Mouse (Mus musculus): ENCODE data around the gene Pxdn. TPM values are rescaled to one million over a fixed set of nuclear protein-coding genes. Genes with fewer than 3 reads are reported as not detected.

The Pxdn gene
- polyA plus RNA-seq, 1 experiment = 22.8 TPM

DNA sequence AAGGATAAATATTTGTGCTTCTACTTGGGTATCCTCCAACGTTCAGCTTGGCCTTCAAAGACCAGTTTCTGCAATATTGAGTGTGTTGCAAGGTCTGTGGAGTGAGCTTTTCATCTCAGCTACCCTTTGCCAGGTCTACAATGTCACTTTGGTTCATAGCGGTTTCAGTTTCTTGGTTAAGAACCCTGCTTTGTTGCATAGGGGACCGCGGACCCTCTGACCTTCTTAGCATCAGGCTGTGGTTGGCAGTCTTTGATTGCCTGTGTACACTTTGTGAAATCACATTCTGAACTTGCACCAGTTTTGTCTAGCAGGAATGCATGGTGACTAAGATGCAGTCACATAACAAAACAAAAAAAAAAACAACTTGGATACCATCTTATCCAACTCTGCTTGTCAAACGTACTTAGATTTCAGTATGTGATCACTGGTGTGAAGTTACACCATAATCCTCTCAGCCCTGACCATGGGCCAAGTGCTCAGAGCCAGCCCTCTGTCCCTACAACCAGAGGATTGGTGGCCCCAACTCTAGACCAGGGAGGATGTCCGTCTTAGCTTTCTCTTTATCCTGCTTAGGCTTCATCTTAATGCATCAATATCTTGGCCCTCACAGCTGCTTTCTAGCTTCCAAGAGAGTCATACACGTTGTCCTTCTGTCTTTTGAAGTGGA is 34.5 kb downstream of the Pxdn start:
- TF ChIP-seq MYOD1 (IDR thresholded peaks at IDR 0.05; ENCODE audit: control insufficient read depth, insufficient read length, low read depth) = no peak
- no peak for TF ChIP-seq USF1 (IDR thresholded peaks at IDR 0.05; ENCODE audit: low read depth)
- no peak for TF ChIP-seq MYOG (IDR thresholded peaks at IDR 0.05; ENCODE audit: control insufficient read depth, extremely low read depth, insufficient read length)
- no peak for TF ChIP-seq CTCF (IDR thresholded peaks at IDR 0.05; ENCODE audit: control insufficient read depth, insufficient read depth, insufficient read length)
- no peak for TF ChIP-seq MAX (IDR thresholded peaks at IDR 0.05)
- no peak for TF ChIP-seq CEBPB (IDR thresholded peaks at IDR 0.05; ENCODE audit: low read depth)
- TF ChIP-seq FOSL1 (IDR thresholded peaks at IDR 0.05; ENCODE audit: insufficient read depth, low read length, poor library complexity, severe bottlenecking) = no peak
- H3K27me3 ChIP-seq (ENCODE audit: control insufficient read depth, insufficient read depth, insufficient read length) = no peaks in the 10 kb centered on the region
- H3K4me3 ChIP-seq (ENCODE audit: insufficient read depth, poor library complexity, severe bottlenecking) = no peak overlapping the region
- peaks cover 22% of the 10 kb centered on the region for H3K79me3 ChIP-seq (ENCODE audit: low read depth)
- no peak overlapping the region for H3ac ChIP-seq (ENCODE audit: control insufficient read depth, insufficient read length, low read depth)
- peaks cover 10% of the 10 kb centered on the region for H3K79me2 ChIP-seq (ENCODE audit: control insufficient read depth, insufficient read depth)
- peaks cover 14% of the 10 kb centered on the region for H3K36me3 ChIP-seq (ENCODE audit: control insufficient read depth, insufficient read depth)

DNA sequence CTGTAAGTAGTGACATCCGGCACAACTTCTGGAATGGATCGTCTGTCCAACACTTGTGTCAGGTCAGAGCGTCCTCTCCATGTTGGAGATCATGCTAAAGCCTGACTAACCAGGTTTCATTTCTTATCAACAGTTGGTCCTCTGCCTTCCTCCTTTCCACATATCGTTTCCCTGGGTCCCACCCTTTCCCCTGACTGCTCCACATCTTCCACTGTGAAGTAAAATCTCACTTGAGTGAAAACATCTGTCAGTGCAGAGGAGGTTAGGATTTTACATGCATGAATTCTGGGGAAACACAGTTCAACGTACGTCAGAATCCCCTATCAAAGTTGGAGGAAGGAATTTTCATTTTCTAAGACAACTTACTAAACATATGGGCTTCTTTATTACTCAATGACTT is 35.1 kb downstream of the Pxdn start:
- no peaks in the 10 kb centered on the region for H3K27me3 ChIP-seq (ENCODE audit: control insufficient read depth, insufficient read depth, insufficient read length)
- H3ac ChIP-seq (ENCODE audit: control insufficient read depth, insufficient read length, low read depth) = no peak overlapping the region
- TF ChIP-seq FOSL1 (IDR thresholded peaks at IDR 0.05; ENCODE audit: insufficient read depth, low read length, poor library complexity, severe bottlenecking) = no peak
- TF ChIP-seq USF1 (IDR thresholded peaks at IDR 0.05; ENCODE audit: low read depth) = no peak
- no peak for TF ChIP-seq MAX (IDR thresholded peaks at IDR 0.05)
- no peak for TF ChIP-seq MYOG (IDR thresholded peaks at IDR 0.05; ENCODE audit: control insufficient read depth, extremely low read depth, insufficient read length)
- no peak for TF ChIP-seq MYOD1 (IDR thresholded peaks at IDR 0.05; ENCODE audit: control insufficient read depth, insufficient read length, low read depth)
- TF ChIP-seq CEBPB (IDR thresholded peaks at IDR 0.05; ENCODE audit: low read depth) = no peak
- TF ChIP-seq CTCF (IDR thresholded peaks at IDR 0.05; ENCODE audit: control insufficient read depth, insufficient read depth, insufficient read length) = no peak
- peaks cover 15% of the 10 kb centered on the region for H3K36me3 ChIP-seq (ENCODE audit: control insufficient read depth, insufficient read depth)
- H3K79me3 ChIP-seq (ENCODE audit: low read depth) = peaks cover 17% of the 10 kb centered on the region
- no peak overlapping the region for H3K4me3 ChIP-seq (ENCODE audit: insufficient read depth, poor library complexity, severe bottlenecking)
- H3K79me2 ChIP-seq (ENCODE audit: control insufficient read depth, insufficient read depth) = peaks cover 10% of the 10 kb centered on the region

DNA sequence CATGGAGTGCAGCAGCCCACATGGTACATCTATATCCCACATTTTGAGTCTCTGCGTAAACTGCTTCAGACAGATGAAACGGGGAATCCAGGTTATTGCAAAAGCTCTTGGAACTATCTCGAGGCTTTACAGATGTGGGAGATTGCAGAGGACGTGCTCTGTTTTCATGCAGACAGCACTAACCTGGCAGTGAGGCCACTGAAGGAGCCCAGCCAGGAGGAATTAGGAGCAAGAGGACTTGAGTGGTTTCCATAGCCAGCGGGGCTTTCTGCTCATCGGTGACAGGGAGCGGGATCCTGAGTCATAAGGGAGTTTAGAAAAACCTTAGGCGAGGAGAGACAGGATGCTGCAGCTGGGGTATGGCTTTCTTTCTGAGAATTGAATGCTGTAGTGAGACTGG is 42.7 kb downstream of the Pxdn start:
- Histone ChIP-seq H3ac (ENCODE audit: control insufficient read depth, insufficient read length, low read depth) (no peak overlapping the region), H3K36me3 (ENCODE audit: control insufficient read depth, insufficient read depth) (peaks cover 48% of the 10 kb centered on the region), H3K79me2 (ENCODE audit: control insufficient read depth, insufficient read depth) (no peaks in the 10 kb centered on the region), H3K79me3 (ENCODE audit: low read depth) (no peaks in the 10 kb centered on the region), H3K27me3 (ENCODE audit: control insufficient read depth, insufficient read depth, insufficient read length) (no peaks in the 10 kb centered on the region), H3K4me3 (ENCODE audit: insufficient read depth, poor library complexity, severe bottlenecking) (no peak overlapping the region)
- TF ChIP-seq FOSL1 (IDR thresholded peaks at IDR 0.05; ENCODE audit: insufficient read depth, low read length, poor library complexity, severe bottlenecking) (no peak), CEBPB (IDR thresholded peaks at IDR 0.05; ENCODE audit: low read depth) (no peak), USF1 (IDR thresholded peaks at IDR 0.05; ENCODE audit: low read depth) (no peak), MYOD1 (IDR thresholded peaks at IDR 0.05; ENCODE audit: control insufficient read depth, insufficient read length, low read depth) (no peak), MYOG (IDR thresholded peaks at IDR 0.05; ENCODE audit: control insufficient read depth, extremely low read depth, insufficient read length) (no peak), CTCF (IDR thresholded peaks at IDR 0.05; ENCODE audit: control insufficient read depth, insufficient read depth, insufficient read length) (no peak), MAX (IDR thresholded peaks at IDR 0.05) (no peak)

DNA sequence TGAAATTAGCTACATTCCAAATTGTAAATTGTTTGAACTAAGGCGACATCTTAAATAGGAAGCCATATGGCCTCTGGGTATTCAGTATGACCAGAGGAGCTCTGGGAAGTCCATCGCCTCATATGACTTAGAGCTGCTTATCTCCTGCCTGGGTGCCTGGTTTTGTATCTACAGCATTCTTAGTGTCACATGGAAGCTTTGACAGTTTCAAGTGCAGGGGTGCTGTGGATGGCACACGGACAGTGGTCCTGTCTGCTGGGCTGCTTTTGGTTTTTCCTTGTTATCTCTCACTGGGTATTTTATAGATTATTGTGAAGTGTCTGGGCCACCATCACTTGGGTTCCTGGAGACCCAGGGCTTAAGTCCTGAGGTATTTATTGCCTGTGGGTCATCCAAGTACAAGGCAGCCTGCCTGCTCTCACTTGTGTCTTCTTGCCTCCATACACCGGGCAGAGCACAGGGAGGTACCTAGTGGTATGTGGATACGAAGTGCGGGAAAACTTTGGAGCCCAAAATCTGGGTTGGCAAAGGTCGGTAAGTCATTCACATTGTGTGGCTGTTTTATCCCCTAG is 44.4 kb downstream of the Pxdn start:
- H3ac ChIP-seq (ENCODE audit: control insufficient read depth, insufficient read length, low read depth) = no peak overlapping the region
- H3K27me3 ChIP-seq (ENCODE audit: control insufficient read depth, insufficient read depth, insufficient read length) = no peaks in the 10 kb centered on the region
- H3K4me3 ChIP-seq (ENCODE audit: insufficient read depth, poor library complexity, severe bottlenecking) = no peak overlapping the region
- TF ChIP-seq MYOG (IDR thresholded peaks at IDR 0.05; ENCODE audit: control insufficient read depth, extremely low read depth, insufficient read length) (no peak), USF1 (IDR thresholded peaks at IDR 0.05; ENCODE audit: low read depth) (no peak), FOSL1 (IDR thresholded peaks at IDR 0.05; ENCODE audit: insufficient read depth, low read length, poor library complexity, severe bottlenecking) (no peak), MYOD1 (IDR thresholded peaks at IDR 0.05; ENCODE audit: control insufficient read depth, insufficient read length, low read depth) (no peak), CEBPB (IDR thresholded peaks at IDR 0.05; ENCODE audit: low read depth) (no peak), CTCF (IDR thresholded peaks at IDR 0.05; ENCODE audit: control insufficient read depth, insufficient read depth, insufficient read length) (no peak), MAX (IDR thresholded peaks at IDR 0.05) (no peak)
- no peaks in the 10 kb centered on the region for H3K79me3 ChIP-seq (ENCODE audit: low read depth)
- no peaks in the 10 kb centered on the region for H3K79me2 ChIP-seq (ENCODE audit: control insufficient read depth, insufficient read depth)
- H3K36me3 ChIP-seq (ENCODE audit: control insufficient read depth, insufficient read depth) = peaks cover 53% of the 10 kb centered on the region

DNA sequence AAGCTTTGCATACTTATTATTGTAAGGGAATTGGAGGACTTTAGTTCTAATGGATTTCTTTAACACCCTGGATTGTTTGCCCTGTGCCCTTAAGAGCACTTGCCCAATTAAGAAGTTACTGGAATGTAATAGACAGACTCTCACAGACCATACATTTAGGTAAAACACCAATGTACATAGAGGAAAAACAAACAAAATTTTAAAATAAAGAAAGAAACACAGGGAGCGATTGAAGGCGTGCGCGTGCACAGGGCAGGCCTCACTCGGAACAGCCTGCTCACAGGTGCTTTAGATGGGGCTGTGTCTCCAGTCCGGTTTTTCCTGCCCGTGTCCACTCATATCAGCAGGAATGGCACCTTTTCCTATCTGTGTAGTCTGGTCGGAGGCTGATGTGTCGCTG is 45.8 kb downstream of the Pxdn start:
- Histone ChIP-seq H3K79me2 (ENCODE audit: control insufficient read depth, insufficient read depth) (no peaks in the 10 kb centered on the region), H3K79me3 (ENCODE audit: low read depth) (no peaks in the 10 kb centered on the region), H3K27me3 (ENCODE audit: control insufficient read depth, insufficient read depth, insufficient read length) (no peaks in the 10 kb centered on the region), H3ac (ENCODE audit: control insufficient read depth, insufficient read length, low read depth) (no peak overlapping the region), H3K4me3 (ENCODE audit: insufficient read depth, poor library complexity, severe bottlenecking) (no peak overlapping the region), H3K36me3 (ENCODE audit: control insufficient read depth, insufficient read depth) (peaks cover 63% of the 10 kb centered on the region)
- no peak for TF ChIP-seq MYOD1 (IDR thresholded peaks at IDR 0.05; ENCODE audit: control insufficient read depth, insufficient read length, low read depth)
- TF ChIP-seq FOSL1 (IDR thresholded peaks at IDR 0.05; ENCODE audit: insufficient read depth, low read length, poor library complexity, severe bottlenecking) = no peak
- TF ChIP-seq MYOG (IDR thresholded peaks at IDR 0.05; ENCODE audit: control insufficient read depth, extremely low read depth, insufficient read length) = no peak
- no peak for TF ChIP-seq CEBPB (IDR thresholded peaks at IDR 0.05; ENCODE audit: low read depth)
- no peak for TF ChIP-seq CTCF (IDR thresholded peaks at IDR 0.05; ENCODE audit: control insufficient read depth, insufficient read depth, insufficient read length)
- no peak for TF ChIP-seq USF1 (IDR thresholded peaks at IDR 0.05; ENCODE audit: low read depth)
- no peak for TF ChIP-seq MAX (IDR thresholded peaks at IDR 0.05)
